Mouse (Mus musculus): ENCODE measurements around the gene Dock4. TPM values are rescaled to one million over a fixed set of nuclear protein-coding genes. Genes with fewer than 3 reads are reported as not detected.
A peak's percentile ranks its signal among the peaks of the same experiment; 100 is the strongest.

The Dock4 gene
- total RNA-seq, 2 experiments from 2014 or later, result 0.64 to 1.5 TPM

- no peak for ATAC-seq (replicated peaks; ENCODE audit: poor library complexity)
Measured at GRCm38 (mm10) chr12:40801456-40801855, 355.7 kb downstream of the Dock4 start.

DNA sequence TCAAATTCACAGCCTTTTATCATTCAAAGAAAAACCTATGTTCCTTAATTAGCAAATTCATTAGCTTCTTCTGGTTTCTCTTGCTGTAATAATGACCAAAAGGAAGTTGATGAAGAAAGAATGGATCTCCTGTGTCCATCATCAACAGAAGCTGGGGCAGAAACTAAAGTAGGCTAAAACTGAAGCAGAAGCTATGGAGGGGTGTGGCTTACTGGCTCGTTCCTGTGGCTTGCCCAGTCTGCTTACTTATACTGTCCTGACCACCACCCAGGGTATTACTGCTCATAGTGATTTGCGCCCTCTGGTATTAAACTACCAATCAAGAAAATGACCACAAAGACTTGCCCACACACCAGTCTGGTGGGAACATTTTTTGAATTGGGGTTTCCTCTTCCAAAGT lies 359.5 kb downstream of the Dock4 start:
- peak; percentile 68; the same call in 1 of the 2 replicates for ATAC-seq (replicated peaks; ENCODE audit: poor library complexity)

DNA sequence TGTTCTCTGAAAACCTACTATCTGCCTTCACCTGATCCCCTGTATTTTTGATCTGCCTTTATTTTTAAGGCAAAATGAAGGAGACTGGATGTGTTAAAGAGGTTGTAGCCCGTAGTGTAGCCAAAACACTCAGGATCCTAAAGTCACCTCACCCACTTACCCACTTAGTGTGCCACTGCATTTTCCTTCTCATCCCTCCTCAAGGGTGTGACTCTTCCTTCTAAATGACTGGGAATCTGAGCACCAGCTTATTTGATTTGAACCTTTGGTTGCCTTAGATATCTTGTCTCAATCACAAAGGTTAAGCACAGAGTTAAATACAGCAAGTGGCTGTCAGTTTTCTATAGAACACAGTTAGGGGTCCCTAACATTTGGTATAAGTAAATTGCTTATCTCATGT lies 362.2 kb downstream of the Dock4 start:
- no peak for ATAC-seq (replicated peaks; ENCODE audit: poor library complexity)

- no peak for ATAC-seq (replicated peaks; ENCODE audit: poor library complexity)
Measured at GRCm38 (mm10) chr12:40813474-40813873, 367.7 kb downstream of the Dock4 start.

DNA sequence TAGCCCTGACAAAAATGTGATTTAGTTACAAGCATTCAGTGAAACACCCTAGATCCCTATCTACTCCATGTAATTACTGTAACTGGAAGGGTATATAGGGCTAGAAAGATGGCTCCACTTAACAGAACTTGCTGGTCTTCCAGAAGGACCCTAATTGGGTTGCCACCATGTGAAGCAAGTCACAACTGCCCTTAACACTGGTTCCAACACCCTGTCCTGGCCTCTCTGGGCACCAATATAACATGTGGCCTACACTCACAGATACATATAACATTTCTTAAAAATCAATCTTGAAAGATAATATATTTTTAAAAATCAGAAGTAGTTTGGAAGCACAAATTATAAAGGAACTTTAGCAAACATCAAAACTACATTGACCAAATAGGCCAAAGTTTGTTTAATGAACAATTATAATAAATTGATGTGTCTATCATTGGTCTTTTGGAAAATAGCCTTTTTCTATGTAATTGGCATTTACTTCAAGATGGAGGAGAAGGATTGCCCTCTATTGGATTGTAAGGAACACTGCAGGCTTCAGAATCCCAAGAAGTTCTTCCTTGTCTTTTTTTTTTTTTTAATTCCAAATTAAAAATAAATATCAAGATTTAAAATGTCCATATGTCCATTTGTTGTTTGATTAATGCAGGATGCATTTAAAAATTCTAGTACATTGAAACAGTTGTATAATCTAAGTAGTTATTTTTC lies 369.1 kb downstream of the Dock4 start:
- no peak for ATAC-seq (replicated peaks; ENCODE audit: poor library complexity)

- no peak for ATAC-seq (replicated peaks; ENCODE audit: poor library complexity)
Measured at GRCm38 (mm10) chr12:40818046-40818708, 372.4 kb downstream of the Dock4 start.

DNA sequence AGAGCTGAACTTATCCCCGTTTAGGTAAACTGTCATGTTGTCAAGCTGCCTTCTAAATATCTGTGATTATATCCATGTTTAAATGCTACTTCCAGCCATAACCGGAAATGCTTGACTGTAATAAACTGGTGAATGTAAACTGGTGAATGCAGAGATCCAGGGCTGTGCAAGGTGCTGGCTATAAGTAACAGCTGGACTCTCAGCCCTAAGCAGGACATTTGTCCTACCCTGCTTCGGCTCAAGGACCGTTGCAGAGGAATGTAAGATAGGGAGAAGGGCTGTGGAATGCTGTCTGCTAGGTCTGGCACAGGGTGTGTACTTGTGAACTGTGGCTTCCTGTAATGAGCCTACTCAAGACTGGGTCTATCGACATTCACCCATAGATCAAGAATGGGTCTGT lies 377.9 kb downstream of the Dock4 start:
- no peak for ATAC-seq (replicated peaks; ENCODE audit: poor library complexity)

DNA sequence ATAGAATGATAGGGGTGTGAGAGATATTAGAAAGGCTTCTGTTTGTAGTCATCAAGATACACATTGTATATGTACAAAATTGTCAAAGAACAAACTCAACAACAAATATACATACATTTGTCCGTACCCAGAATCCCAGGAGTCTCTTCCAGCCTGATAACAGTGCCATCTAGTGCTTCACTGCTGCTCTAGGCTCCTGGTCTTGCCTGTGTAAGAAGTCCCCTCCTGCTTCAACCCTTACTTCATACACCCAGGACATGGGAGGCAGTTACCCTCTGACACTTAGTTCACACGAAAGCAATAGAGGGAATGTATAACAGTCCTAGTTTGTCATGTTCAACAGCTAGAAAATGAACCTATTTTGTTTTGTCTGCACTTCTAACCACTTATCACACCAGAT lies 378.5 kb downstream of the Dock4 start:
- no peak for ATAC-seq (replicated peaks; ENCODE audit: poor library complexity)

- ATAC-seq (replicated peaks; ENCODE audit: poor library complexity), result no peak
Measured at GRCm38 (mm10) chr12:40825935-40826460, 380.2 kb downstream of the Dock4 start.

- no peak for ATAC-seq (replicated peaks; ENCODE audit: poor library complexity)
Measured at GRCm38 (mm10) chr12:40826491-40826890, 380.7 kb downstream of the Dock4 start.

DNA sequence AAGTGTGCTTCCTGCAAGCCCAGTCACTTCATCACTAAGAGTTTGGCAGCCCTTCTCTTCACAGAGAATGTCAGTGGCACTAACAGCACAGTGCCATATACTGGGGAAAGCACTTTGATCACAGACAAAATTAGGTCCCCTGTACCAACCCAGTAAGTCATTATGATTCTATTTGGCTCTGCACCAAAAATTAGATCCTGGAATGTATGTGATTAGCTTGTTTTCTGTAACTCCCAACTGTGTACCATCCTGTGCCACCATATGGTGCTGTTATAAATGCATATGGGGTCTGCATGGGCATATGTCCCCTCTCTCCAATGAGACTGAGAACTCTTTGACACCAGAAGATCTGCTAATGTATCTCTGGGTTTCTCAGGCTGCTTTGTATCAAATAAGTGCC lies 382.3 kb downstream of the Dock4 start:
- no peak for ATAC-seq (replicated peaks; ENCODE audit: poor library complexity)

DNA sequence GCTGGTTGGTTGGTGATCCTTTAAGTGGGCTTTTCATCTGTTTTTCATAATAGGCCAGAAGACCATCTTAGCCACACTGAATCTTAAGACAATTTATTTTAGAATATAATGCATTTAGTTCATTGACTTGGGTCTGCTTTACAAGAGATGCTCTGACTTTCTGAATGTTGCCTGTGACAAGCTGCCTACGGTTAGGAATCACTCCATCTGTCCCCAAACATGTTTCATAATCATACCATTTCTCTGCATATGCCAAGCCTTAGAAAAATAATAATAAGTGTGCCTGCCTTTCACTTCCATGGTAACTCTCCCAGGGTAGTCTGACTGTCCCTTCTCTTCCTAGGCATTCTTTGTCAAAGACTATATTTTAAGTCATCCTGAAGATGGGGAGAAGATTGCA lies 383.5 kb downstream of the Dock4 start:
- no peak for ATAC-seq (replicated peaks; ENCODE audit: poor library complexity)

DNA sequence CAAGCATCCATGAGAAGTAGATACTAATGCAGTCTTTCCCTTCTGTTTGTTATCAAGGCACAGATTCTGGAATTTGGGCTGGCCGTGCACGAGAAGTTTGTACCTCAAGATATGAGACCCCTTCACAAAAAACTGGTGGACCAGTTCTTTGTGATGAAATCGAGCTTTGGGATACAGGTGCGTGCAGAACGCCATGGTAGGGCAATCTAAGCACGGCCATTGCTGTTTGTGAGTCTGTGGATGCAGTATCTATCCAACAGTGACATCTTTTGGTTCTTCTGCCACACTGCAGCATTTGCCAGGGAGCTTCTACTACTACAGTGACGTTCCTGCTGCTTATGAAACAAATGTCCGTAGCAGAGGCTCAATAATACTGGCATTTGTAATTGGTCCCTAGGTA lies 386.4 kb downstream of the Dock4 start:
- ATAC-seq (replicated peaks; ENCODE audit: poor library complexity), result peak; percentile 95

- no peak for ATAC-seq (replicated peaks; ENCODE audit: poor library complexity)
Measured at GRCm38 (mm10) chr12:40836924-40837323, 391.2 kb downstream of the Dock4 start.

DNA sequence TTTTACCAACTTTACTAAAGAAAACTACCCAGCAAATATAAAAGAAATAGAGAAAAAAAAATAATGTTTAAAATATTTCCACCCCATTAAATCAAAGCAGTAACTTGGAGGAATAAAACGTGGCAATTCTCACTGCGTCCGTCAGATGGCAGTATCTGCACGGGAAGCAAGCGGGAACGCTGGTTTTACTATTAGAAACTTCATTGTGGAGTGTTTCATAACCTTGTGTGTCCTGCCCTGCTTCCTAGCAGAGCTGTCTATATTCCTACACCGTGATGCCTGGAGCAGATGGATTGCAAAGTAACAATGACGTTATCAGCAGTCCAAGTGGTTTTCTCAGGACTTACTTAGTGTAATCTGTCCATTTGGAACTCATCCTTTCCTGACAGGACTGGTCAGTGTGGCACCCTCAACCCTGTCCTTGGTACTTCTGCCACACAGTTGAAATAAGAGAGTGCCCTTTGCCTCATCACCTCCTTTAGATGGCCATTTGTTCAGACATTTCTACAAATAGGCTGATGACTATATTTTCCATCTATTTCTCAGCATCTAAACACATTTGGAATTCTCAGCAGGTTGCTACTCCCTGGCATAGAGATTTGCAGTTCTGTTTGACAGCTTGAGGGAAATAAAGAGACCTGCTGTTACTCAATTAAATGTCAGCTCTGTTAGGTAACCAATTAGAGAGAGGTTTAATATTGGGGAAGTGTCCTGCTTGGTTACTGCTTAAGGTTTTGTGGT lies 392.0 kb downstream of the Dock4 start:
- peak; percentile 93 for ATAC-seq (replicated peaks; ENCODE audit: poor library complexity)

GRCm38 (mm10) chr12:40838338-40838695 lies 392.6 kb downstream of the Dock4 start:
- no peak for ATAC-seq (replicated peaks; ENCODE audit: poor library complexity)

DNA sequence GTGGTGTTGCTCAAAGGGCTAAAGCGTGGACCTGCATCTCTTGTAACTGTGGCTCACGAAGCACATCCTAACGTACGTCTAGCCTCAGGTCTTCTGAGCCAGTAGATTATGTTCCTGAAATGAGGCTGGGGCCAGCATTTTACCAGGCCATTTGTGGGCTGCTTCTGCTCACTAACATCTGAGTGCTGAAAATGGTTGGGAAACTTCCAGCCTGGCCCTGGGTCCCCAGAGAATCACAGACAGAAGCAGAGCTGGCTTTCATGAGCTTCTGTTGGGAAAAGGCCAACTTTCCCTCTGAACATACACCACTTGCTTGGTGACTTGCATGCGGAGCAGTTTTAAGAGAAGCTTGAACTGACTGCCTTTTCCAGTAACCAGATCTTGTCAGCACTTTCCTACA lies 393.2 kb downstream of the Dock4 start:
- no peak for ATAC-seq (replicated peaks; ENCODE audit: poor library complexity)

DNA sequence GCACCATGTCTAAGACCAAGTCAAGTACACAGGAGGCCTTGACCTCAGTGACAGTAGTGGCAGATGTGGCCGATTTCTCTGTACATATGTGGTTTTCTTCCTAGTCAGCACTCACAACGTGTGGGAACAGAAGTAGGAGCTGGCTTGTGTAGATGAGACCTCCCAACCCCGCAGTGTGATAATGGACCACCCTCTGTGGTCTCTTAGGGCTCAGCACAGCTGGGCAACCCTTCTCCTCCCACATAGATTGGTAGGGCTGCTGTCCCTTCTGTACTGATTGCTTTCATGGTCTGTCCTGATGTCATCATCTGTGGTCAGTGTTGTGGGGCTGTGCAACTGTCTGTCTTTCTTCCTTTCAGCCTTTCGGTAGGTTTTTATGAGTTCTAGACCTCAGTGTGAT lies 394.1 kb downstream of the Dock4 start:
- no peak for ATAC-seq (replicated peaks; ENCODE audit: poor library complexity)

GRCm38 (mm10) chr12:40842251-40842988 lies 396.7 kb downstream of the Dock4 start:
- no peak for ATAC-seq (replicated peaks; ENCODE audit: poor library complexity)

GRCm38 (mm10) chr12:40842991-40843390 lies 397.2 kb downstream of the Dock4 start:
- no peak for ATAC-seq (replicated peaks; ENCODE audit: poor library complexity)

DNA sequence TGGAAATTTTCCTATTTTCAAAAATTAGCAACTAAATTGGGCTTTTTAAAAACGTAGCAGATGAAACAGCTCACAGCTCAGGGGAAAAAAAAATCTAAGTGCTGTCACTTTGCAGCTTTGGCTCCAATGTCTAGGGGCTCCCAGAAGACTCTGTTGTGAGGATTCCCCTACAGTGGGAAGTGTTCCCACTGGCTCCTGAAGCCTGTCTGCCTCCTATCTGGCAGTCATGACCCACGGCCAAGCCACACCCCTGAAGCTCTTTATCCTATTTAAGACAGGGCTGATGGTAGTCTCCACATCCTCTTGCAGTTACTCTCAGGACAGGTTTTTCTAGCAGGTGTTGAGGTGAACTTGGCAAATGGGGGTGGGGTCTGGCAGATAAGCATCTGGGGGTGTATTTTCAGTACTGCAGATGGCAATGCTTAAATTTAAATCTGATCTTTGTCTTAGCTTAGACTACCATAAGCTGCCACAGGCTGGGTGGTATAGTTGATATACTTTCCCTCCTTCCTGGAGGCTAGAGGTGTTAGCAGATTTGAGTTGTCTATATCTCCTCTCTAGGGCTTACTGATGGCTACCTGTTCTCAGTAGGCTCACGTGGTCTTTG lies 397.8 kb downstream of the Dock4 start:
- no peak for ATAC-seq (replicated peaks; ENCODE audit: poor library complexity)

Data from megakaryocyte progenitor cell, adult 5-6 weeks (primary cell).